Comparison of ENCODE assay signal across 20 mouse cellular contexts in the genomic region with DNA sequence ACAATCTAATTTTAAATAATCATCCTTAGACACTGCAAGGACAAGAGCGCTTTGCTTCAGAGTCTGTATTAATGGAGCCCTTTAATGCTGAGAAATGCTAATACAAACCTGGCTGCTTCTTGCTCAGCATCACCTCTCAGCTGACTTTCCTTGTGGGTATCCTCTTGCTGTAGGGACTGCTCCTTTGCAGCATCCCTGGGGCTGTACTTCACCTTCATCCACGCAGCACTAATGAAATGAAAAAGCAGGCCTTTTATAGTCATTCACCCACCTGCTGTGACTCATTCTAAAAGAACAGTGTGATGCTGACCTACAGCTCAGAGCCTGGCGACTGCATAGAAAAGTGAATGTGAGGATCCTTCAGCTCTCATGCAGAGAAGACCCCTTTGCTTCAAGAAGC. TPM values are rescaled to one million over a fixed set of nuclear protein-coding genes. Genes with fewer than 3 reads are reported as not detected.
DNase-seq lines count a peak whose midpoint lies in the region; ATAC-seq and TF ChIP-seq lines count a peak whose summit lies in the region.
"Had no signal": no experiment of that assay in that cellular context is flagged by ENCODE, and none has a peak within 500 bp of the region (broad histone marks: within the 10 kb centered on the region; RNA-seq: fewer than 3 reads in every experiment).

No protein-coding gene starts in this region.

- no peak overlapping the region for H3K9ac ChIP-seq in forebrain, embryonic 11.5 days (ENCODE audit: low read length)
- no peak overlapping the region for H3K9ac ChIP-seq in forebrain, postnatal 0 days
- no peak overlapping the region for H3K9ac ChIP-seq in midbrain, embryonic 13.5 days (replicated peaks)
- no peak overlapping the region for H3K9ac ChIP-seq in midbrain, embryonic 16.5 days (ENCODE audit: low read depth, low read length)
- H3K9ac ChIP-seq: limb, embryonic 15.5 days; neural tube, embryonic 15.5 days had no signal

- no peak for DNase-seq in forebrain, embryonic 11.5 days (ENCODE audit: low spot score)
- DNase-seq in forebrain, postnatal 0 days: no peak
- DNase-seq in embryo, embryonic 11 days: peak; percentile 41
- peak; percentile 46 for DNase-seq in retina, postnatal 1 day
- DNase-seq in B cell, adult 2 months: no peak
- no peak for DNase-seq in left cerebral cortex, postnatal 36 days (ENCODE audit: low spot score in 2 of 2)
- DNase-seq: adrenal gland, postnatal 10 days; cerebellum, adult 9-11 months; gastrocnemius, adult 2 months; heart, postnatal 10 days; lung, adult 18-20 months; lung, postnatal 36 days; thymus, postnatal 25 days had no signal

- no peak overlapping the region for H3K27ac ChIP-seq in forebrain, embryonic 11.5 days (ENCODE audit: low read depth, low read length)
- H3K27ac ChIP-seq in forebrain, postnatal 0 days (ENCODE audit: low read depth, low read length): no peak overlapping the region
- H3K27ac ChIP-seq in midbrain, embryonic 13.5 days: no peak overlapping the region
- no peak overlapping the region for H3K27ac ChIP-seq in midbrain, embryonic 16.5 days (ENCODE audit: low read length)
- H3K27ac ChIP-seq: embryonic facial prominence, embryonic 10.5 days; gastrocnemius, adult 2 months; kidney, postnatal 0 days; limb, embryonic 15.5 days; neural tube, embryonic 15.5 days had no signal

- no peak overlapping the region for H3K4me2 ChIP-seq in forebrain, embryonic 11.5 days (ENCODE audit: low read depth, low read length, severe bottlenecking)
- H3K4me2 ChIP-seq in forebrain, postnatal 0 days (ENCODE audit: low read depth): no peak overlapping the region
- H3K4me2 ChIP-seq in midbrain, embryonic 13.5 days (replicated peaks): no peak overlapping the region
- no peak overlapping the region for H3K4me2 ChIP-seq in midbrain, embryonic 16.5 days (ENCODE audit: low read length)
- H3K4me2 ChIP-seq: limb, embryonic 15.5 days; neural tube, embryonic 15.5 days had no signal

- H3K9me3 ChIP-seq in forebrain, embryonic 11.5 days (ENCODE audit: control insufficient read depth, low read length): no peaks in the 10 kb centered on the region
- H3K9me3 ChIP-seq in forebrain, postnatal 0 days (ENCODE audit: low read length): no peaks in the 10 kb centered on the region
- no peaks in the 10 kb centered on the region for H3K9me3 ChIP-seq in midbrain, embryonic 13.5 days
- H3K9me3 ChIP-seq in midbrain, embryonic 16.5 days (replicated peaks; ENCODE audit: control insufficient read depth, low read length, poor library complexity, severe bottlenecking): no peaks in the 10 kb centered on the region
- H3K9me3 ChIP-seq: embryonic facial prominence, embryonic 10.5 days; limb, embryonic 15.5 days; neural tube, embryonic 15.5 days had no signal

- H3K4me3 ChIP-seq in forebrain, embryonic 11.5 days (ENCODE audit: low read depth, low read length): no peak overlapping the region
- no peak overlapping the region for H3K4me3 ChIP-seq in forebrain, postnatal 0 days (ENCODE audit: low read depth, low read length)
- H3K4me3 ChIP-seq in midbrain, embryonic 13.5 days (replicated peaks): no peak overlapping the region
- no peak overlapping the region for H3K4me3 ChIP-seq in midbrain, embryonic 16.5 days (ENCODE audit: low read depth, low read length)
- H3K4me3 ChIP-seq: embryonic facial prominence, embryonic 10.5 days; erythroblast, embryonic 14.5 days; gastrocnemius, adult 2 months; limb, embryonic 15.5 days; neural tube, embryonic 15.5 days had no signal

- H3K4me1 ChIP-seq in forebrain, embryonic 11.5 days (replicated peaks; ENCODE audit: control insufficient read depth, insufficient read depth, low read length): no peaks in the 10 kb centered on the region; the same call in 1 of the 2 replicates
- H3K4me1 ChIP-seq in forebrain, postnatal 0 days (ENCODE audit: insufficient read depth): no peaks in the 10 kb centered on the region
- peaks cover 9% of the 10 kb centered on the region for H3K4me1 ChIP-seq in midbrain, embryonic 13.5 days (replicated peaks)
- H3K4me1 ChIP-seq in midbrain, embryonic 16.5 days (ENCODE audit: control insufficient read depth, insufficient read depth, low read length): no peaks in the 10 kb centered on the region
- H3K4me1 ChIP-seq: embryonic facial prominence, embryonic 10.5 days; limb, embryonic 15.5 days; neural tube, embryonic 15.5 days had no signal

- 23% methylated on average over 3 of the region's 3 CpGs for WGBS in forebrain, embryonic 11.5 days
- WGBS in forebrain, postnatal 0 days: 22% methylated on average over 3 of the region's 3 CpGs
- 26% methylated on average over 3 of the region's 3 CpGs for WGBS in midbrain, embryonic 13.5 days
- WGBS in midbrain, embryonic 16.5 days: 29% methylated on average over 3 of the region's 3 CpGs

- H3K36me3 ChIP-seq in forebrain, embryonic 11.5 days (ENCODE audit: control insufficient read depth, insufficient read depth, low read length): peaks cover 5% of the 10 kb centered on the region; the same call in 1 of the 2 replicates
- peaks cover 63% of the 10 kb centered on the region for H3K36me3 ChIP-seq in forebrain, postnatal 0 days (ENCODE audit: insufficient read depth)
- peaks cover 78% of the 10 kb centered on the region for H3K36me3 ChIP-seq in midbrain, embryonic 13.5 days
- H3K36me3 ChIP-seq in midbrain, embryonic 16.5 days (ENCODE audit: control insufficient read depth, insufficient read depth, low read length): peaks cover 32% of the 10 kb centered on the region

- intact Hi-C loops in left cerebral cortex, postnatal 36 days (cut with DNase I): no loop called here

- TF ChIP-seq CTCF in forebrain, postnatal 0 days (IDR thresholded peaks at IDR 0.05; ENCODE audit: low read depth): no peak

- no peaks in the 10 kb centered on the region; the same call in 1 of the 2 replicates for H3K27me3 ChIP-seq in forebrain, embryonic 11.5 days (ENCODE audit: control insufficient read depth, insufficient read depth, low read length)
- no peaks in the 10 kb centered on the region for H3K27me3 ChIP-seq in forebrain, postnatal 0 days (ENCODE audit: insufficient read depth, low read length)
- no peaks in the 10 kb centered on the region for H3K27me3 ChIP-seq in midbrain, embryonic 13.5 days
- no peaks in the 10 kb centered on the region for H3K27me3 ChIP-seq in midbrain, embryonic 16.5 days (ENCODE audit: control insufficient read depth, insufficient read depth, low read depth, low read length)
- H3K27me3 ChIP-seq: limb, embryonic 15.5 days; neural tube, embryonic 15.5 days had no signal

- ATAC-seq in forebrain, embryonic 11.5 days (replicated peaks; ENCODE audit: low FRiP score): peak; percentile 56; the same call in 1 of the 2 replicates
- no peak for ATAC-seq in forebrain, postnatal 0 days
- ATAC-seq in midbrain, embryonic 13.5 days: peak; percentile 55; the same call in 1 of the 2 replicates
- ATAC-seq in midbrain, embryonic 16.5 days: no peak

RNA-seq across cellular contexts. Expression of a gene that starts 30.1 kb away (rescaled TPM):
- polyA plus RNA-seq in forebrain, embryonic 11.5 days (2014; fragmentation: Nextera tagmentation; extraction: Ambion mirVana): 0.27 and 0.31 TPM in 2 replicates
- 3.3 and 3.6 TPM in 2 replicates for total RNA-seq in forebrain, postnatal 0 days (2014; rRNA removed)
- polyA plus RNA-seq in forebrain, postnatal 0 days (2015; fragmentation: Nextera tagmentation; extraction: Ambion mirVana): 0.33 and 0.62 TPM in 2 replicates
- polyA plus RNA-seq in midbrain, embryonic 13.5 days (2015; fragmentation: Nextera tagmentation; extraction: Ambion mirVana): 1.6 and 1.9 TPM in 2 replicates
- 1.7 and 1.9 TPM in 2 replicates for polyA plus RNA-seq in midbrain, embryonic 16.5 days (2015; fragmentation: Nextera tagmentation; extraction: Ambion mirVana)
- total RNA-seq in left cerebral cortex, postnatal 36 days (2021): 10 to 100 TPM in 1 of 2 experiments, 1 to 10 TPM in 1; 9.1 to 15.4 TPM

RNA-seq across cellular contexts. Expression of a gene that starts 30.7 kb away (rescaled TPM):
- polyA plus RNA-seq in forebrain, embryonic 11.5 days (2014; fragmentation: Nextera tagmentation; extraction: Ambion mirVana): 18.7 and 19.2 TPM in 2 replicates
- total RNA-seq in forebrain, postnatal 0 days (2014; rRNA removed): 23.2 and 28.0 TPM in 2 replicates
- polyA plus RNA-seq in forebrain, postnatal 0 days (2015; fragmentation: Nextera tagmentation; extraction: Ambion mirVana): 11.1 TPM in 2 replicates
- polyA plus RNA-seq in midbrain, embryonic 13.5 days (2015; fragmentation: Nextera tagmentation; extraction: Ambion mirVana): 27.9 and 31.0 TPM in 2 replicates
- 18.4 and 26.0 TPM in 2 replicates for polyA plus RNA-seq in midbrain, embryonic 16.5 days (2015; fragmentation: Nextera tagmentation; extraction: Ambion mirVana)
- total RNA-seq in left cerebral cortex, postnatal 36 days (2021): 10 to 100 TPM; 26.1 to 39.9 TPM

RNA-seq across cellular contexts. Expression of a gene that starts 30.8 kb away (rescaled TPM):
- polyA plus RNA-seq in forebrain, embryonic 11.5 days (2014; fragmentation: Nextera tagmentation; extraction: Ambion mirVana): 147 and 156 TPM in 2 replicates
- total RNA-seq in forebrain, postnatal 0 days (2014; rRNA removed): 61.3 and 78.8 TPM in 2 replicates
- polyA plus RNA-seq in forebrain, postnatal 0 days (2015; fragmentation: Nextera tagmentation; extraction: Ambion mirVana): 114 and 134 TPM in 2 replicates
- polyA plus RNA-seq in midbrain, embryonic 13.5 days (2015; fragmentation: Nextera tagmentation; extraction: Ambion mirVana): 152 and 160 TPM in 2 replicates
- polyA plus RNA-seq in midbrain, embryonic 16.5 days (2015; fragmentation: Nextera tagmentation; extraction: Ambion mirVana): 137 and 145 TPM in 2 replicates
- 10 to 100 TPM; 31.0 to 31.3 TPM for total RNA-seq in left cerebral cortex, postnatal 36 days (2021)

RNA-seq across cellular contexts. Expression of a gene that starts 38.8 kb away (rescaled TPM):
- 47.3 and 48.7 TPM in 2 replicates for polyA plus RNA-seq in forebrain, embryonic 11.5 days (2014; fragmentation: Nextera tagmentation; extraction: Ambion mirVana)
- total RNA-seq in forebrain, postnatal 0 days (2014; rRNA removed): 24.1 and 33.0 TPM in 2 replicates
- 43.4 and 43.9 TPM in 2 replicates for polyA plus RNA-seq in forebrain, postnatal 0 days (2015; fragmentation: Nextera tagmentation; extraction: Ambion mirVana)
- polyA plus RNA-seq in midbrain, embryonic 13.5 days (2015; fragmentation: Nextera tagmentation; extraction: Ambion mirVana): 66.7 and 72.9 TPM in 2 replicates
- 53.2 and 55.9 TPM in 2 replicates for polyA plus RNA-seq in midbrain, embryonic 16.5 days (2015; fragmentation: Nextera tagmentation; extraction: Ambion mirVana)
- total RNA-seq in left cerebral cortex, postnatal 36 days (2021): 10 to 100 TPM; 15.5 to 16.7 TPM

RNA-seq across cellular contexts. Expression of a gene that starts 41.0 kb away (rescaled TPM):
- 0.20 and 0.43 TPM in 2 replicates for polyA plus RNA-seq in forebrain, embryonic 11.5 days (2014; fragmentation: Nextera tagmentation; extraction: Ambion mirVana)
- 7.8 and 14.0 TPM in 2 replicates for total RNA-seq in forebrain, postnatal 0 days (2014; rRNA removed)
- 1.9 and 3.2 TPM in 2 replicates for polyA plus RNA-seq in forebrain, postnatal 0 days (2015; fragmentation: Nextera tagmentation; extraction: Ambion mirVana)
- 1.8 and 2.1 TPM in 2 replicates for polyA plus RNA-seq in midbrain, embryonic 13.5 days (2015; fragmentation: Nextera tagmentation; extraction: Ambion mirVana)
- polyA plus RNA-seq in midbrain, embryonic 16.5 days (2015; fragmentation: Nextera tagmentation; extraction: Ambion mirVana): 5.4 and 6.1 TPM in 2 replicates
- 10 to 100 TPM; 74.9 to 83.2 TPM for total RNA-seq in left cerebral cortex, postnatal 36 days (2021)
- polyA plus RNA-seq: erythroblast, embryonic 14.5 days had no signal

Comparison
In these comparisons a context has a peak if more than half of its experiments do, and no peak if none do; other contexts are left out.
1. ATAC-seq: peak in forebrain, embryonic 11.5 days (single experiment) and midbrain, embryonic 13.5 days (single experiment); none in forebrain, postnatal 0 days (single experiment) and midbrain, embryonic 16.5 days (single experiment).
2. DNase-seq: peak in embryo, embryonic 11 days (single experiment) and retina, postnatal 1 day (single experiment); none in forebrain, embryonic 11.5 days (single experiment), forebrain, postnatal 0 days (single experiment), B cell, adult 2 months (0 of 2) and left cerebral cortex, postnatal 36 days (0 of 2).